Mouse (Mus musculus): ENCODE data around the gene Hip1r. TPM values are rescaled to one million over a fixed set of nuclear protein-coding genes. Genes with fewer than 3 reads are reported as not detected.

Gene Hip1r
- polyA plus RNA-seq, 1 experiment from 2014 or later, result 4.4 TPM

- no peaks in the 10 kb centered on the region for H3K36me3 ChIP-seq (ENCODE audit: control insufficient read depth, insufficient read depth, low read length)
- H3K4me2 ChIP-seq (ENCODE audit: low read depth), result no peak overlapping the region
- H3K27me3 ChIP-seq (ENCODE audit: control insufficient read depth, insufficient read depth, low read length), result no peaks in the 10 kb centered on the region
- H3K27ac ChIP-seq (ENCODE audit: low read depth, low read length), result no peak overlapping the region
- no peak overlapping the region for H3K4me3 ChIP-seq (ENCODE audit: low read depth, low read length)
- 0 out of 2 replicates have a peak, but pooled peaks cover 4% of the 10 kb centered on the region for H3K4me1 ChIP-seq (ENCODE audit: control insufficient read depth, insufficient read depth, low read length)
- DNase-seq (ENCODE audit: low spot score), result peak; percentile 57
- H3K9ac ChIP-seq (ENCODE audit: low read length), result no peak overlapping the region
- H3K9me3 ChIP-seq (ENCODE audit: control insufficient read depth, low read length), result no peaks in the 10 kb centered on the region
- WGBS, result 63% methylated on average over 5 of the region's 5 CpGs
- ATAC-seq (ENCODE audit: insufficient read depth, low FRiP score, low TSS enrichment), result no peak
These were observed 63.4 kb downstream of the Hip1r start for GRCm38 (mm10) chr5:124036836-124037235.

GRCm38 (mm10) chr5:124039602-124040001, 66.2 kb downstream of the Hip1r start:
- H3K9me3 ChIP-seq (ENCODE audit: control insufficient read depth, low read length), result no peaks in the 10 kb centered on the region
- no peaks in the 10 kb centered on the region for H3K36me3 ChIP-seq (ENCODE audit: control insufficient read depth, insufficient read depth, low read length)
- H3K27me3 ChIP-seq (ENCODE audit: control insufficient read depth, insufficient read depth, low read length), result no peaks in the 10 kb centered on the region
- H3K27ac ChIP-seq (ENCODE audit: low read depth, low read length), result no peak overlapping the region
- no peak overlapping the region for H3K9ac ChIP-seq (ENCODE audit: low read length)
- no peak overlapping the region for H3K4me2 ChIP-seq (ENCODE audit: low read depth)
- H3K4me1 ChIP-seq (ENCODE audit: control insufficient read depth, insufficient read depth, low read length), result peaks cover 8% of the 10 kb centered on the region; the same call in 1 of the 2 replicates
- DNase-seq (ENCODE audit: low spot score) (no peak), ATAC-seq (ENCODE audit: insufficient read depth, low FRiP score, low TSS enrichment) (no peak)
- H3K4me3 ChIP-seq (ENCODE audit: low read depth, low read length), result no peak overlapping the region
- WGBS, result 90% methylated on average over 6 of the region's 6 CpGs

- no peak overlapping the region for H3K27ac ChIP-seq (ENCODE audit: low read depth, low read length)
These were observed 67.7 kb downstream of the Hip1r start for GRCm38 (mm10) chr5:124041097-124041496.

GRCm38 (mm10) chr5:124043212-124043978, 70.0 kb downstream of the Hip1r start:
- Histone ChIP-seq H3K27me3 (ENCODE audit: control insufficient read depth, insufficient read depth, low read length) (no peaks in the 10 kb centered on the region), H3K4me1 (ENCODE audit: control insufficient read depth, insufficient read depth, low read length) (peaks cover 8% of the 10 kb centered on the region), H3K27ac (ENCODE audit: low read depth, low read length) (peak overlapping the region; percentile 83), H3K9ac (ENCODE audit: low read length) (peak overlapping the region; percentile 32; the same call in 1 of the 2 replicates), H3K4me3 (ENCODE audit: low read depth, low read length) (no peak overlapping the region), H3K4me2 (ENCODE audit: low read depth) (no peak overlapping the region), H3K9me3 (ENCODE audit: control insufficient read depth, low read length) (no peaks in the 10 kb centered on the region), H3K36me3 (ENCODE audit: control insufficient read depth, insufficient read depth, low read length) (no peaks in the 10 kb centered on the region)
- 26% methylated on average over 10 of the region's 10 CpGs for WGBS
- DNase-seq (ENCODE audit: low spot score), result peak; percentile 79
- ATAC-seq (ENCODE audit: insufficient read depth, low FRiP score, low TSS enrichment), result peak; percentile 76

More at GRCm38 (mm10) chr5:124041097-124041496, 67.7 kb downstream of the Hip1r start:
- 70% methylated on average over 9 of the region's 9 CpGs for WGBS
- Histone ChIP-seq H3K4me2 (ENCODE audit: low read depth) (no peak overlapping the region), H3K9me3 (ENCODE audit: control insufficient read depth, low read length) (no peaks in the 10 kb centered on the region), H3K9ac (ENCODE audit: low read length) (no peak overlapping the region), H3K27me3 (ENCODE audit: control insufficient read depth, insufficient read depth, low read length) (no peaks in the 10 kb centered on the region), H3K4me3 (ENCODE audit: low read depth, low read length) (no peak overlapping the region), H3K36me3 (ENCODE audit: control insufficient read depth, insufficient read depth, low read length) (no peaks in the 10 kb centered on the region), H3K4me1 (ENCODE audit: control insufficient read depth, insufficient read depth, low read length) (peaks cover 10% of the 10 kb centered on the region)
- ATAC-seq (ENCODE audit: insufficient read depth, low FRiP score, low TSS enrichment) (no peak), DNase-seq (ENCODE audit: low spot score) (no peak)

GRCm38 (mm10) chr5:124043999-124044398, 70.6 kb downstream of the Hip1r start:
- Histone ChIP-seq H3K4me2 (ENCODE audit: low read depth) (no peak overlapping the region), H3K4me3 (ENCODE audit: low read depth, low read length) (no peak overlapping the region), H3K27me3 (ENCODE audit: control insufficient read depth, insufficient read depth, low read length) (no peaks in the 10 kb centered on the region), H3K36me3 (ENCODE audit: control insufficient read depth, insufficient read depth, low read length) (no peaks in the 10 kb centered on the region), H3K9ac (ENCODE audit: low read length) (peak overlapping the region; percentile 32; the same call in 1 of the 2 replicates), H3K27ac (ENCODE audit: low read depth, low read length) (peak overlapping the region; percentile 83), H3K4me1 (ENCODE audit: control insufficient read depth, insufficient read depth, low read length) (peaks cover 8% of the 10 kb centered on the region), H3K9me3 (ENCODE audit: control insufficient read depth, low read length) (no peaks in the 10 kb centered on the region)
- ATAC-seq (ENCODE audit: insufficient read depth, low FRiP score, low TSS enrichment) (no peak), DNase-seq (ENCODE audit: low spot score) (no peak)
- 84% methylated on average over 5 of the region's 5 CpGs for WGBS

GRCm38 (mm10) chr5:124045453-124046010, 72.1 kb downstream of the Hip1r start:
- no peaks in the 10 kb centered on the region for H3K27me3 ChIP-seq (ENCODE audit: control insufficient read depth, insufficient read depth, low read length)
- H3K9ac ChIP-seq (ENCODE audit: low read length), result no peak overlapping the region
- no peak overlapping the region for H3K27ac ChIP-seq (ENCODE audit: low read depth, low read length)
- 40% methylated on average over 11 of the region's 11 CpGs for whole genome bisulfite sequencing
- DNase-seq (ENCODE audit: low spot score), result no peak
- no peaks in the 10 kb centered on the region for H3K36me3 ChIP-seq (ENCODE audit: control insufficient read depth, insufficient read depth, low read length)
- H3K4me1 ChIP-seq (ENCODE audit: control insufficient read depth, insufficient read depth, low read length), result peaks cover 8% of the 10 kb centered on the region
- no peak overlapping the region for H3K4me3 ChIP-seq (ENCODE audit: low read depth, low read length)
- ATAC-seq (ENCODE audit: insufficient read depth, low FRiP score, low TSS enrichment), result no peak
- no peak overlapping the region for H3K4me2 ChIP-seq (ENCODE audit: low read depth)
- H3K9me3 ChIP-seq (ENCODE audit: control insufficient read depth, low read length), result no peaks in the 10 kb centered on the region

- 88% methylated on average over 7 of the region's 7 CpGs for WGBS
- Histone ChIP-seq H3K4me3 (ENCODE audit: low read depth, low read length) (no peak overlapping the region), H3K4me1 (ENCODE audit: control insufficient read depth, insufficient read depth, low read length) (peaks cover 8% of the 10 kb centered on the region), H3K27ac (ENCODE audit: low read depth, low read length) (no peak overlapping the region), H3K9me3 (ENCODE audit: control insufficient read depth, low read length) (no peaks in the 10 kb centered on the region), H3K27me3 (ENCODE audit: control insufficient read depth, insufficient read depth, low read length) (no peaks in the 10 kb centered on the region), H3K36me3 (ENCODE audit: control insufficient read depth, insufficient read depth, low read length) (no peaks in the 10 kb centered on the region), H3K9ac (ENCODE audit: low read length) (peak overlapping the region; percentile 6), H3K4me2 (ENCODE audit: low read depth) (no peak overlapping the region)
- no peak for ATAC-seq (ENCODE audit: insufficient read depth, low FRiP score, low TSS enrichment)
- DNase-seq (ENCODE audit: low spot score), result no peak
These were observed 73.4 kb downstream of the Hip1r start for GRCm38 (mm10) chr5:124046741-124047401.

- Histone ChIP-seq H3K27ac (ENCODE audit: low read depth, low read length) (peak overlapping the region; percentile 1; the same call in 1 of the 2 replicates), H3K4me3 (ENCODE audit: low read depth, low read length) (no peak overlapping the region), H3K27me3 (ENCODE audit: control insufficient read depth, insufficient read depth, low read length) (no peaks in the 10 kb centered on the region), H3K4me1 (ENCODE audit: control insufficient read depth, insufficient read depth, low read length) (peaks cover 4% of the 10 kb centered on the region; the same call in 1 of the 2 replicates), H3K36me3 (ENCODE audit: control insufficient read depth, insufficient read depth, low read length) (no peaks in the 10 kb centered on the region), H3K9ac (ENCODE audit: low read length) (no peak overlapping the region), H3K9me3 (ENCODE audit: control insufficient read depth, low read length) (no peaks in the 10 kb centered on the region), H3K4me2 (ENCODE audit: low read depth) (no peak overlapping the region)
- ATAC-seq (ENCODE audit: insufficient read depth, low FRiP score, low TSS enrichment) (no peak), DNase-seq (ENCODE audit: low spot score) (no peak)
- WGBS, result 73% methylated on average over 15 of the region's 15 CpGs
These were observed 76.0 kb downstream of the Hip1r start for GRCm38 (mm10) chr5:124049249-124050045.

All from neural tube, embryonic 11.5 days (tissue).